Mouse (Mus musculus): ENCODE measurements around the gene Map7.

DNA sequence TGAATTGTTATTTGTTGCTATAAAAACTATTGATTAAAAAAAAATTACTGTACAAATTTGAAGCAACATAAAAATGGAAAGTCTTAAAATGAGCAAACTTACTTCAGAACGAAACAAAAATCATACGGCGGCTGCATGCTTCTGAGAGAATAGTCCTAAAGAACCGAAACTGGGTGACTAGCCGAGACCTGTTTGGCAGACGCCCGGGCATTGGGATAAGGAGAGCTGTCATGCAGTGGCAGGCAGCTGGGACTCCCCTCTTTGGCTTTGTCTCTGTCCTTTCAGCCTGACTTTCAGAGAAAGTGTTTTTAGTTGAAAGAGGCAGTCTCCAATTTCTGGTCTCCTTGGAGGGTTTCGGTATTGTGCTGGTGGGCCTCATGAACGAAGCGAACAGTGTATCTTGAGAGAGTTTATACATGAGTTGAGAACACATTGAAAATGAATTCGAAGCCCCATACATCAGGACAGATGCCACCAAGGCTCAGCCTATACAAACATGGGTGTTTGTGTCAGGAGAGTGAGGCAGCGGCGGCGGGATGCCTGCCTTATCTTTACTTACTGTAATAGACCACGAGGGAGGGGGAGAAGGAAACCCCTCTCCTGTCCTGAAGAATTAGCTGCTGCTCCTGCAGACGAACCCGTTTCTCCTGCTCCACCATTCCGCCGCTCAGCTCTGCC lies 21.8 kb downstream of the Map7 start:
- TF ChIP-seq POLR2A (IDR thresholded peaks at IDR 0.05; ENCODE audit: borderline replicate concordance, insufficient read depth, low read length) = no peak
- TF ChIP-seq CTCF (IDR thresholded peaks at IDR 0.05; ENCODE audit: borderline replicate concordance, insufficient read depth, low read depth, low read length) = no peak
